Mouse (Mus musculus): ENCODE data around the gene Pdzd7.
A peak's percentile ranks its signal among the peaks of the same experiment; 100 is the strongest.

DNA sequence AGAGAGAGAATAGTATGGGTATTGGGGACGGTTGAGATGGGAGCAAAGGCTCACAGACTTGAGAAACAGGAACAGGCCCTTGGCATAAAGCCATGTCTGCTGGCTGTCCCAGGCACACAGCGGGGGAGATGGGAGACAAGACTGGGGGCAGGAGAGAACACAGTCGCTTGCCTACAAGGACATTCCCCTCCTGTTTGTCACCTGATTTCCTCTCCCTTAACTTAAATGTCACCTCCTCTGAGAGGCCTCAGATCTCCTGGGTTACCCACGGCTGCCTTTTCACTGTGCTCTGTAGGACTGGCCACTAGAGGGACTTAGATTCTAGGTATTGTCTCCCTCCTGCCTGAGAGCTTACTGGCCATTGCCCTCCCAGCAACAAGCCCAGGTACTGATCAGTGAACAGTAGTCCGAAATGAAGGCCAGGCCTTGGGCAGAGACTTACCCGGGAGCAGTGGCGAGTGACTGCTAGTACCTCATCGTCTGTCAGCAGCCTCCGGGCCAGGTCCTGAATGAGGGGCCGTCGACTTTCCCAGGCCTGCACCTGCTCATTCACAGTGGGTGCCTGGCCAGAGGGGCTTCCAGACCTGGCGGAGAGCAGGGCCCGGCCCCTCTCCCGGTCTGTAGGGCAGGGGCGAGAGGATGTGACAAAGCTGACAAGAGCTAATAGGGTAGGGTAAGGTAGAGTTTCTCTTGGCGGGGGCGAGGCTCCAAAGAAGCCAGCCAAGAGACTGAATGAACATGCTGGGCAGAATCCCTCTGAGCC, 12.8 kb downstream of the Pdzd7 start:
- TF ChIP-seq POLR2A (IDR thresholded peaks at IDR 0.05; ENCODE audit: borderline replicate concordance, extremely low read depth, insufficient read depth, insufficient read length, poor library complexity, severe bottlenecking) (no peak), CTCF (IDR thresholded peaks at IDR 0.05; ENCODE audit: borderline replicate concordance, extremely low read depth, insufficient read depth, insufficient read length) (peak; percentile 51; the same call in 1 of the 2 replicates)
